Mouse (Mus musculus) spleen, adult 2 months (tissue): Measurements from ENCODE around the gene Magi1. TPM values are rescaled to one million over a fixed set of nuclear protein-coding genes. Genes with fewer than 3 reads are reported as not detected.

ENCODE experiments used
- DNase-seq, 2 experiments: peaks; one replicate each; pipeline versions ENCODE4 v3.0.0 to v3.0.0-alpha.2; 2012 to 2021; ENCODE audit warnings: low spot score in 2 of 2, low read depth in 1 of 2
- H3K27ac ChIP-seq: fragments of 200-500 bp; 2 replicates; pipeline ENCODE4 v1.5.1; 2012; ENCODE audit warnings: low read length, inconsistent platforms; ENCODE audit not compliant: insufficient read depth
- H3K27me3 ChIP-seq: fragments of 200-500 bp; 2 replicates; pipeline ENCODE4 v1.6.1; 2012; ENCODE audit warnings: mild to moderate bottlenecking, moderate library complexity, low read length, inconsistent platforms; ENCODE audit not compliant: control insufficient read depth, insufficient read depth
- H3K36me3 ChIP-seq: fragments of 200-500 bp; 2 replicates; pipeline ENCODE4 v1.6.1; 2012; ENCODE audit warnings: mild to moderate bottlenecking, low read length, inconsistent platforms; ENCODE audit not compliant: control insufficient read depth, insufficient read depth
- H3K4me1 ChIP-seq: fragments of 200-500 bp; 2 replicates; pipeline ENCODE4 v1.6.1; 2011; ENCODE audit warnings: inconsistent platforms; ENCODE audit not compliant: control insufficient read depth, insufficient read depth, insufficient read length
- H3K4me3 ChIP-seq: fragments of 200-500 bp; 2 replicates; pipeline ENCODE4 v1.5.1; 2011; ENCODE audit warnings: mild to moderate bottlenecking, inconsistent platforms; ENCODE audit not compliant: insufficient read depth, insufficient read length; ENCODE audit errors: extremely low read depth
- CTCF ChIP-seq: fragments of 200-500 bp; IDR thresholded peaks from 2 replicates; pipeline ENCODE4 v1.5.1; 2011; ENCODE audit warnings: mild to moderate bottlenecking, inconsistent platforms; ENCODE audit not compliant: insufficient read depth, insufficient read length, insufficient replicate concordance; ENCODE audit errors: extremely low read depth
- POLR2A ChIP-seq: fragments of 200-500 bp; IDR thresholded peaks from 2 replicates; pipeline ENCODE4 v1.6.1; 2011; ENCODE audit warnings: low read depth, low read length, inconsistent platforms
- WGBS: fragments of 180-500 bp; shearing (Covaris S2); methylation state at CpG from one replicate; pipeline ENCODE4 v1.1.7; 2018; 5-methylcytosine and 5-hydroxymethylcytosine counted together
- polyA plus RNA-seq: library from polyadenylated mRNA; depleted of rRNA; stranded (reverse); fragments of >200 nt; gene quantifications from 2 replicates; pipeline ENCODE4 v1.2.3, GENCODE M21; 2012

The Magi1 gene
- polyA plus RNA-seq, 1 experiment, result 1.6 TPM

DNA sequence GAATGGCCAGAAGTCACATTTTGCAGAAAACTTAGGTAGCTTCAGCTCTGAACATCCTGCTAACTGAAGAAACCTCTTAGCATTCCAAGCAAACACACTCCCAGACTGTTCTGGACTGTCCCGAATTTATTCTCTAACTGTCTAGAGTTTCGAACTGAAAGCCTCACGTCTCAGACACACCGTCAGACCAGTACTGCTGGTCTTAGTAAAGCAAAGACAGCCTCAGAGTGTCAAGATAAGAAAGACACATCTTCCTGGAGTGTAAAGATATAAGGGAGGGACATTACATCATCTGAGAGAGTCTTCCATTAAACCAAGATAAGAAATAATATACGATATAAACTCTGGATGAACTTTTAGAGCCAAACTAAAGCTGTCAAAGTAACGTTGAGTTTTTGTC lies 158.6 kb downstream of the Magi1 start:
- no peaks in the 10 kb centered on the region for H3K36me3 ChIP-seq
- H3K27me3 ChIP-seq, result no peaks in the 10 kb centered on the region
- H3K4me3 ChIP-seq, result no peak overlapping the region
- no peaks in the 10 kb centered on the region for H3K4me1 ChIP-seq
- DNase-seq, result no peak
- 84% methylated on average over 6 of the region's 6 CpGs for WGBS
- H3K27ac ChIP-seq, result no peak overlapping the region
- TF ChIP-seq POLR2A (no peak), CTCF (no peak)

GRCm38 (mm10) chr6:94124279-94124678 lies 159.4 kb downstream of the Magi1 start:
- Histone ChIP-seq H3K36me3 (no peaks in the 10 kb centered on the region), H3K4me3 (no peak overlapping the region), H3K4me1 (no peaks in the 10 kb centered on the region), H3K27ac (no peak overlapping the region), H3K27me3 (no peaks in the 10 kb centered on the region)
- TF ChIP-seq POLR2A, result no peak
- DNase-seq, result no peak
- WGBS, result 80% methylated on average over 2 of the region's 2 CpGs

DNA sequence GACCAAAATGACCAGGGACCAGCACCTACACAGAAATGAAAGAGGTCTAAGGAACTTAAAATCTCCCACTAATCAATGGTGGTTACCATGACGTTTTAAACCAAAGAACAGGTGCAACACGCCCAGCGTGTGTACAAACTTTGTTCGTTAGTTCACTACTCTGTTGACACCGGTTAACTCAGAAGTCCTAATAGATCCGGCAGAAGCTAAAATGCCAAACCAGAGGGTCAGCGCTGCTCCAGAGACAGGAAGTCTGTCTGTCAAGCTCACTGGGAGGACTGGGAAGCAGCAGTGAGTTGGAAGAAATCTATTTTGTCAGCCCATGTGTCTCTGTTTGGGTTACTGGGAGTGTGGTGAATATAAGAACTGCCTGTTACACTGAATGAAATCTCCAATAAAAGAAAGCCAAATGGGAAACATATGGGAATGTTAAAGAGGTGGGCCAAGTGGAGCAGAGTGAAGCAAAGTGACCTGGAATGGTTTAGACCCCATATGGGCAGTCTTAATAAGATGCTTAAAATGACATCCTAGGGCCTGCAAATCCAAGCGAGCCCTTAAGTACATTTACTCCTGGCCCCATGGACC lies 161.1 kb downstream of the Magi1 start:
- TF ChIP-seq POLR2A (no peak), CTCF (no peak)
- DNase-seq, result no peak
- H3K36me3 ChIP-seq, result no peaks in the 10 kb centered on the region
- H3K4me1 ChIP-seq, result no peaks in the 10 kb centered on the region
- WGBS, result 83% methylated on average over 8 of the region's 8 CpGs
- H3K27ac ChIP-seq, result no peak overlapping the region
- no peaks in the 10 kb centered on the region for H3K27me3 ChIP-seq
- no peak overlapping the region for H3K4me3 ChIP-seq

DNA sequence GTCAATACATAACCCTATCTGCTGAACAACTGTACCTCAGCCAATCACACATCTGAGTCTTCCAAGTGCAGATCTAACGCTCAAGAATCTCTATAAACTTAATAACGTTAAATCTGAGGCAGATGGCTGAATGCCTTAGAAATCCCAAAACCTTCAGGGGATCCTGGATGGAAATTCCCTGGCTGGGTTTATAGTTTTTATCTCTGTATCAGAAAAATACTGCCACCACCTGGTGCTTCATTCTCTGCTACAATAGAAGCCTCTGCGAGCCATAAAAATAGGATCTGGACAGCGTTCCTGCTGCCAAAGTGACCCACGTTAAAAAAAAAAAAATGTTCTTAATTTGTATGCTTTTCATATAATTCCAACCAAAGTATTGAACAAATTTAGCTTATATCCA lies 162.2 kb downstream of the Magi1 start:
- no peaks in the 10 kb centered on the region for H3K27me3 ChIP-seq
- H3K27ac ChIP-seq, result no peak overlapping the region
- 81% methylated on average over 5 of the region's 5 CpGs for WGBS
- TF ChIP-seq CTCF (no peak), POLR2A (no peak)
- H3K4me3 ChIP-seq, result no peak overlapping the region
- H3K4me1 ChIP-seq, result no peaks in the 10 kb centered on the region
- no peaks in the 10 kb centered on the region for H3K36me3 ChIP-seq
- DNase-seq, result no peak

DNA sequence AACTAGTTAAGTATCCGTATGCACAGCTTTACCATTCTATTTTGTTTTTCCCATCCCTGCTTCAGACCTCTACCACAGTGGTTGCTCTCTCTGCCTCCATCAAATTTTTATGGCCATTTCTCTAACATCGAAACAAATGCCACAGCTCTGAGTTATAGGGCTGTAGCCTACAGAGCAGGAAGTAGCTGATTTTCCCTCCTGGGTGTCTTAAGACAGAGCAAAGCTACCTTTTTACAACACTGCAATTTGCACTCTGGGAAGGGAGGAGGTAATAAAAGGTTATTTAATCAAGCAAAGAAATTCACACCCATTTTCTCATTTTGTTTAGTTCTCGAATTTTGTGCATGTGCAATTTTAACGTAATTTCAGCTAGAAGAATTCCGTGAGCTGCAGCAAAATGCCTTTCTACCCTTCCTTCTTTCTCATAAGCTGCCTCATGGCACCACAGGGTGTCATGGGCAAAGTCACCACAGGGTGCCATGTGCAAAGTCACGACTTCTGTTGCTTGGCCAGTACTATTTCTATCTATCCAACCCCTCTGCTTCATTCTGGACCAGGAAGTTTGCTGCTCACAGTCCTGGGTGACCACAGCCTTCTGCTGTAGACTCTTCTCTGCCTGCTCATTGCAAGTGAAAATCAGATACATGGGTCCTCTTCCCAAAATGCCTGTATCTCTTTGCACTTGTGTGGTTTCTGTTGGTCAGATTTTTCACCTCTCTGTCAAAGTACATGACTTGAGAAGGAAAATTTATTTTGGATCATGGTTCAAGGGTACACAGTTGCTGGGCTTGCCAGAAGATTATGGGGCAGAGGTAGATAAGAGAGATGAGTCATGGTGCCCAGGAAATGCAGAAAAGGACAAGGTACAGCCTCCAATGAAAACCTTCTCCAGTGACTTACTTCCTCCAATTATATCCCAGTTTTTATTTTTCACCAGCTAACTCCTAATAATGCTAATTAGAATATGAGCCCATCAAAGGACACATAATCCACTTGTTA lies 167.0 kb downstream of the Magi1 start:
- TF ChIP-seq POLR2A, result no peak
- no peak for TF ChIP-seq CTCF
- H3K27ac ChIP-seq, result no peak overlapping the region
- H3K27me3 ChIP-seq, result no peaks in the 10 kb centered on the region
- no peaks in the 10 kb centered on the region for H3K4me1 ChIP-seq
- no peak overlapping the region for H3K4me3 ChIP-seq
- H3K36me3 ChIP-seq, result no peaks in the 10 kb centered on the region
- WGBS, result 83% methylated on average over 6 of the region's 6 CpGs
- no peak for DNase-seq

GRCm38 (mm10) chr6:94111833-94112232 lies 171.9 kb downstream of the Magi1 start:
- TF ChIP-seq POLR2A, result no peak
- TF ChIP-seq CTCF, result no peak
- Histone ChIP-seq H3K36me3 (no peaks in the 10 kb centered on the region), H3K4me3 (no peak overlapping the region), H3K4me1 (no peaks in the 10 kb centered on the region), H3K27ac (no peak overlapping the region), H3K27me3 (no peaks in the 10 kb centered on the region)
- DNase-seq, result no peak
